Mouse (Mus musculus) lung, embryonic 15.5 days (tissue): ENCODE data around the gene Gopc. TPM values are rescaled to one million over a fixed set of nuclear protein-coding genes. Genes with fewer than 3 reads are reported as not detected.

ENCODE experiments used
- ATAC-seq: fragments of 200-750 bp; cut with Nextera tagmentation; 2 replicates; pipeline ENCODE4 v1.8.0; 2017; ENCODE audit warnings: moderate number of reproducible peaks, borderline replicate concordance; ENCODE audit not compliant: low FRiP score, low TSS enrichment; ENCODE audit errors: extremely low read depth
- H3K27ac ChIP-seq: fragments of 300-500 bp; sonication (generic); 2 replicates; pipeline ENCODE4 v1.5.1; 2015; ENCODE audit warnings: moderate library complexity, mild to moderate bottlenecking, inconsistent platforms
- H3K27me3 ChIP-seq: fragments of 300-500 bp; sonication (generic); 2 replicates; pipeline ENCODE4 v1.6.1; 2015; ENCODE audit warnings: inconsistent platforms
- H3K36me3 ChIP-seq: fragments of 300-500 bp; sonication (generic); 2 replicates; pipeline ENCODE4 v1.6.1; 2015; ENCODE audit warnings: inconsistent platforms
- H3K4me1 ChIP-seq: fragments of 300-500 bp; sonication (generic); 2 replicates; pipeline ENCODE4 v1.6.1; 2015; ENCODE audit warnings: inconsistent platforms
- H3K4me2 ChIP-seq: fragments of 300-500 bp; sonication (generic); 2 replicates; pipeline ENCODE4 v1.6.1; 2015; ENCODE audit warnings: inconsistent platforms, mild to moderate bottlenecking, moderate library complexity
- H3K4me3 ChIP-seq: fragments of 300-500 bp; sonication (generic); 2 replicates; pipeline ENCODE4 v1.5.1; 2015; ENCODE audit warnings: mild to moderate bottlenecking, inconsistent platforms
- H3K9ac ChIP-seq: fragments of 300-500 bp; sonication (generic); 2 replicates; pipeline ENCODE4 v1.6.1; 2015; ENCODE audit warnings: inconsistent platforms
- H3K9me3 ChIP-seq: fragments of 300-500 bp; sonication (generic); 2 replicates; pipeline ENCODE4 v1.6.1; 2016; ENCODE audit warnings: inconsistent platforms
- WGBS: fragments of 180-500 bp; shearing (Covaris S2); methylation state at CpG from one replicate; pipeline ENCODE4 v1.1.7; 2015; 5-methylcytosine and 5-hydroxymethylcytosine counted together
- polyA plus RNA-seq: library from polyadenylated mRNA; unstranded; fragments of >200 nt; fragmentation: Nextera tagmentation; extraction: Ambion mirVana; gene quantifications from 2 replicates; pipeline ENCODE4 v1.2.1, GENCODE M21; 2015

Gene Gopc
- polyA plus RNA-seq = 22.3 and 22.7 TPM in 2 replicates

DNA sequence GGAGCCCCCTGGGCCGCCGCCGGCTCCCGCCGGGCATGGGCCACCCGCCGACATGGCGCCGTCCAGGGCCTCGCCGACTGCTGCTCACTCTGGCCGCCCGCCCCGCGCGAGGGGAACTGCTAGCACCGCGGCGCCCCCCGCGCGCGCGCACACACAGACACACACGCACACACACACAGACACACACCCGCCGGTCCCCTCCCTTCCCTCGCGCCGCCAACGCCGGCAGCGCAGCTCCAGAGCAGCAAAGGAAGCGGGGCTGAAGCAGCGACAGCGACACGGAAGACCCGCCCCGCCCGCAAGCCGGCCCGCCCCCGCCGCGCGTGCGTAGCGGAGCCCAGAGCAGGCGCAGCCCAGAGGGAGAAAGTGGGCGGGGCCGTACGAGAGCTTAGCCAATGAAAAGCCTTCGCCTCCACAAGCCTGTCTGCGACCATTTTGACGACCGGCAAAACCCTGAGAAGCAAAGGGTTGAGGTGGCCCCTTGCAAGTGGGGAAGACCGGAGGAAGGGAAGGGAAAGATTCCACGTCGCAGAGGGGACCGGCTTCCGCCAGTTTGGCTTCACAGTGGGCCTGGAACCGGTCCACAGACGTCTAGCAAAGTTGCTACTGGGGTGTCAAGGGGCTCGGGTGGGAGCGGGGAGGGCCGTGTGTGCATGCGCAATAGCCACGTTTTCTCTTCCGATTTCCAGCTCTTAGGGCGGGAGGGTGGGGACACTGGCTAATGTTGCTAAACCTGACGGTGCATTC lies at the start of gene Gopc:
Gopc (minus strand) TSS at position 280 of the 747 bp plus-strand sequence.
- ATAC-seq = peak; percentile 98

GRCm38 (mm10) chr10:52430953-52431352 lies 49.0 kb upstream of the Gopc start:
- 78% methylated on average over 1 of the region's 1 CpGs for WGBS
- no peak overlapping the region for H3K4me3 ChIP-seq

More for the DNA sequence above, at the start of gene Gopc:
- Histone ChIP-seq H3K27me3 (no peaks in the 10 kb centered on the region), H3K4me2 (peak within 1 kb of the TSS; percentile 76), H3K36me3 (no peaks in the 10 kb centered on the region), H3K9ac (peak within 1 kb of the TSS; percentile 85), H3K4me3 (peak within 1 kb of the TSS; percentile 85), H3K4me1 (peaks cover 15% of the 10 kb centered on the region; the same call in 1 of the 2 replicates), H3K27ac (peak within 1 kb of the TSS; percentile 96), H3K9me3 (no peaks in the 10 kb centered on the region)
- WGBS = under 1% methylated on average over 56 of the region's 71 CpGs

GRCm38 (mm10) chr10:52427634-52428415 lies 45.9 kb upstream of the Gopc start:
- no peaks in the 10 kb centered on the region for H3K4me1 ChIP-seq
- no peaks in the 10 kb centered on the region for H3K27me3 ChIP-seq
- 59% methylated on average over 2 of the region's 2 CpGs for WGBS
- no peak overlapping the region for H3K4me3 ChIP-seq
- no peak overlapping the region for H3K27ac ChIP-seq
- H3K4me2 ChIP-seq = no peak overlapping the region
- H3K36me3 ChIP-seq = peaks cover 25% of the 10 kb centered on the region
- no peak for ATAC-seq
- no peak overlapping the region for H3K9ac ChIP-seq
- no peaks in the 10 kb centered on the region for H3K9me3 ChIP-seq

More at GRCm38 (mm10) chr10:52430953-52431352, 49.0 kb upstream of the Gopc start:
- H3K36me3 ChIP-seq = peaks cover 48% of the 10 kb centered on the region
- no peak overlapping the region for H3K9ac ChIP-seq
- H3K27ac ChIP-seq = no peak overlapping the region
- H3K27me3 ChIP-seq = no peaks in the 10 kb centered on the region
- H3K9me3 ChIP-seq = no peaks in the 10 kb centered on the region
- no peaks in the 10 kb centered on the region for H3K4me1 ChIP-seq
- no peak for ATAC-seq
- H3K4me2 ChIP-seq = no peak overlapping the region

GRCm38 (mm10) chr10:52426314-52426980 lies 44.5 kb upstream of the Gopc start:
- no peaks in the 10 kb centered on the region for H3K9me3 ChIP-seq
- no peak overlapping the region for H3K4me2 ChIP-seq
- H3K27ac ChIP-seq = no peak overlapping the region
- ATAC-seq = no peak
- no peak overlapping the region for H3K4me3 ChIP-seq
- peaks cover 16% of the 10 kb centered on the region for H3K36me3 ChIP-seq
- no peaks in the 10 kb centered on the region for H3K4me1 ChIP-seq
- H3K9ac ChIP-seq = no peak overlapping the region
- WGBS = 74% methylated on average over 7 of the region's 7 CpGs
- H3K27me3 ChIP-seq = no peaks in the 10 kb centered on the region

DNA sequence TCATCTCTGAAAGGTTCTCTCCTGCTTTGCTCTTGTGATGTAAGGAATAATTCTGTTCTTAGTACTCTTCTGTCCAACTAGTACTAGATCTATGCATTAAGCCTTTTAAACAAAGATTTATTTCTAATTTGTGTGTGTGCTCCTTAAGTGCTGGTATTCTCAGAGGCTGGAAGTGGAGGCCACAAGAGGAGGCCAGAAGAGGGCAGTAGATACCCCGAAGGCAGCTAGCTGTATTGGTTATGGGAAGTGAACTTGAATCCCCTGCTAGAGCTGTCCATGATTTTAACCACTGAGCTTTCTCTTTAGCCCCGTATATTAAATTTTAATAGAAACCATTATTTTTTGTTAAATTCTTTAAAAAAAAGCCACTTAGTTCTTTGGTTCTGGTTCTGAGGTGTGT lies 41.2 kb upstream of the Gopc start:
- no peak for ATAC-seq
- H3K36me3 ChIP-seq = no peaks in the 10 kb centered on the region
- H3K4me3 ChIP-seq = no peak overlapping the region
- H3K4me1 ChIP-seq = peaks cover 19% of the 10 kb centered on the region
- no peaks in the 10 kb centered on the region for H3K9me3 ChIP-seq
- no peaks in the 10 kb centered on the region for H3K27me3 ChIP-seq
- H3K4me2 ChIP-seq = no peak overlapping the region
- 73% methylated on average over 2 of the region's 2 CpGs for WGBS
- H3K9ac ChIP-seq = no peak overlapping the region
- no peak overlapping the region for H3K27ac ChIP-seq

DNA sequence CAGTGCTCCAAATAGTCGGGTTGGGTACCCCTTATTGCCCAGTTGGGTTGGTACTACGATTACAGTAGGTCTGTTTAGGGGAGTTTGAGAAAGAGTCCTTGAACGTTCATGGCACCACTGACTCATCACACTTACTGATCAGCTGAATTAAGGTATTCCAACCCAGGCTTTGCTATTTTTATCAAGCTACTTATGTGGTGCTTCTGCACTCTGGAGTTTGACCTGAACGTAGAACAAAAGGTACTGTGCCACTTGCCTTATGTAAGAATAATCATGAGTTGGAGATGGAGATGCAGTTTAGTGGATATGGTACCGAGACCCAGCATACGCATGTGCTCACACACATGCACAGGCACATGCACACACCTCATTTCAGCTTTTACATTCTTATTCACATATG lies 39.8 kb upstream of the Gopc start:
- 83% methylated on average over 6 of the region's 6 CpGs for WGBS
- ATAC-seq = no peak

GRCm38 (mm10) chr10:52420526-52420925 lies 38.6 kb upstream of the Gopc start:
- Histone ChIP-seq H3K9me3 (no peaks in the 10 kb centered on the region), H3K9ac (no peak overlapping the region), H3K4me3 (no peak overlapping the region), H3K4me1 (peaks cover 24% of the 10 kb centered on the region), H3K27ac (no peak overlapping the region), H3K27me3 (no peaks in the 10 kb centered on the region), H3K4me2 (no peak overlapping the region), H3K36me3 (no peaks in the 10 kb centered on the region)
- WGBS = 87% methylated on average over 1 of the region's 1 CpGs
- no peak for ATAC-seq

More for the DNA sequence above, 39.8 kb upstream of the Gopc start:
- no peak overlapping the region for H3K9ac ChIP-seq
- no peak overlapping the region for H3K27ac ChIP-seq
- H3K4me3 ChIP-seq = no peak overlapping the region
- peaks cover 21% of the 10 kb centered on the region for H3K4me1 ChIP-seq
- H3K4me2 ChIP-seq = no peak overlapping the region
- H3K36me3 ChIP-seq = no peaks in the 10 kb centered on the region
- H3K27me3 ChIP-seq = no peaks in the 10 kb centered on the region
- H3K9me3 ChIP-seq = no peaks in the 10 kb centered on the region

DNA sequence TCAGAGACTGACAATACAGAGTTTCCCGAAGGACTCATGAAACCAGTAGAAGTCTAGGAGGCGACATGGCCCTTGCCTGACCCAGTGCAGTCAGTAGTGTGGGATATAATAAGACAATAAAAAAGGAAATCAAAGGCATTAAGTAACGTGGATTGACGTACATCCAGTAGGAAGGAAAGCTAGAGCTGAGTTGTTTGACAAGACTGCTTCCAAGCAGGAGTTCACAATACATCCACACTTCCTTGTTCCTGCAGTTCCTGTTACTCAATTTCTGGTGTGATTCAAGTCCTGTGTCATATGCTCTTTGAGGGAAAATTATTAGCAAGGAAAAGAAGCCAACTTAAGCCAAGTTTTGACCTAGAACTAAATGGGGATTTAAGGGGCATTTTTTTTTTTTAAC lies 37.5 kb upstream of the Gopc start:
- WGBS = 66% methylated on average over 4 of the region's 4 CpGs
- no peak overlapping the region for H3K27ac ChIP-seq
- no peaks in the 10 kb centered on the region for H3K36me3 ChIP-seq
- no peaks in the 10 kb centered on the region for H3K9me3 ChIP-seq
- no peak for ATAC-seq
- no peaks in the 10 kb centered on the region for H3K27me3 ChIP-seq
- H3K9ac ChIP-seq = no peak overlapping the region
- H3K4me3 ChIP-seq = peak overlapping the region; percentile 100
- H3K4me2 ChIP-seq = peak overlapping the region; percentile 70
- H3K4me1 ChIP-seq = peaks cover 24% of the 10 kb centered on the region

DNA sequence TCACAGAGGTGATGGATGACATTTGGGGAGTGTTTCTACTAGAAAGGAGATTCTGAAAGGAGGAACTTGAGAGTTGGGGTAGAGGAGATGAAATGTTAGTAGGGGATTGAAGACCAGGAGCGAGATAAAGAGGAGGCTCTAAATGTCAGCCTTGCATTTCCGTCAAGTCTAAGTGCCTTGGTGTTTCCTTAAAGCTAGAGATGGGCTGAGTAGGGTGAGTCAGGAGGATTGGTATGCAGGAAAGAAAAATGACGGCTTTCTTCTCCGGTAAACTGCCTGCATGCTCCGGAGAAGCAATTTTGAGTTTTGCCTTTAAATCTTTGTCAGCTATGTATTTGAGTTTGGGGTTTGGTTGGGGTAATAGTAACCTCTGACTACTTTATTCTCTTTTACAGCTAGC lies 37.0 kb upstream of the Gopc start:
- Histone ChIP-seq H3K27me3 (no peaks in the 10 kb centered on the region), H3K36me3 (no peaks in the 10 kb centered on the region), H3K9me3 (no peaks in the 10 kb centered on the region), H3K4me3 (peak overlapping the region; percentile 100), H3K9ac (peak overlapping the region; percentile 95; the same call in 1 of the 2 replicates), H3K27ac (no peak overlapping the region), H3K4me1 (peaks cover 24% of the 10 kb centered on the region), H3K4me2 (peak overlapping the region; percentile 70)
- WGBS = 29% methylated on average over 5 of the region's 5 CpGs
- no peak for ATAC-seq

GRCm38 (mm10) chr10:52417998-52418860 lies 36.3 kb upstream of the Gopc start:
- no peaks in the 10 kb centered on the region for H3K27me3 ChIP-seq
- H3K36me3 ChIP-seq = no peaks in the 10 kb centered on the region
- H3K27ac ChIP-seq = peak overlapping the region; percentile 92
- peak; percentile 15; the same call in 1 of the 2 replicates for ATAC-seq
- no peaks in the 10 kb centered on the region for H3K9me3 ChIP-seq
- peaks cover 24% of the 10 kb centered on the region for H3K4me1 ChIP-seq
- peak overlapping the region; percentile 70 for H3K4me2 ChIP-seq
- H3K9ac ChIP-seq = peak overlapping the region; percentile 95
- WGBS = under 1% methylated on average over 39 of the region's 39 CpGs
- peak overlapping the region; percentile 100 for H3K4me3 ChIP-seq
